Mouse (Mus musculus) midbrain, postnatal 0 days (tissue): Measurements from ENCODE around the gene Iqcn. TPM values are rescaled to one million over a fixed set of nuclear protein-coding genes. Genes with fewer than 3 reads are reported as not detected.
A peak's percentile ranks its signal among the peaks of the same experiment; 100 is the strongest.

Experiments
- ATAC-seq: fragments of 200-750 bp; cut with Nextera tagmentation; 2 replicates; pipeline ENCODE4 v1.8.0; 2017; ENCODE audit warnings: moderate number of reproducible peaks, mild to moderate bottlenecking, moderate TSS enrichment, moderate library complexity; ENCODE audit not compliant: low FRiP score
- DNase-seq: peaks from one replicate; pipeline ENCODE4 v3.0.0-alpha.2; 2015; ENCODE audit warnings: low spot score
- H3K27ac ChIP-seq: fragments of 300-500 bp; sonication (generic); 2 replicates; pipeline ENCODE4 v1.5.1; 2014; ENCODE audit warnings: low read depth, mild to moderate bottlenecking, low read length, mixed read lengths
- H3K27me3 ChIP-seq: fragments of 300-500 bp; sonication (generic); 2 replicates; pipeline ENCODE4 v1.6.1; 2014; ENCODE audit warnings: low read length, control low read depth, mixed read lengths; ENCODE audit not compliant: insufficient read depth
- H3K36me3 ChIP-seq: fragments of 300-500 bp; sonication (generic); 2 replicates; pipeline ENCODE4 v1.6.1; 2014; ENCODE audit warnings: low read length, control low read depth, mixed read lengths; ENCODE audit not compliant: insufficient read depth
- H3K4me1 ChIP-seq: fragments of 300-500 bp; sonication (generic); 2 replicates; pipeline ENCODE4 v1.6.1; 2014; ENCODE audit warnings: mild to moderate bottlenecking, control low read depth, antibody characterized with exemption, low read length, mixed read lengths; ENCODE audit not compliant: insufficient read depth
- H3K4me2 ChIP-seq: fragments of 300-500 bp; sonication (generic); 2 replicates; pipeline ENCODE4 v1.6.1; 2014; ENCODE audit warnings: low read depth, mild to moderate bottlenecking, low read length, mixed read lengths; ENCODE audit not compliant: poor library complexity, severe bottlenecking
- H3K4me3 ChIP-seq: fragments of 300-500 bp; sonication (generic); 2 replicates; pipeline ENCODE4 v1.5.1; 2014; ENCODE audit warnings: low read depth, mild to moderate bottlenecking, low read length, moderate library complexity
- H3K9ac ChIP-seq: fragments of 300-500 bp; sonication (generic); replicated peaks from 2 replicates; pipeline ENCODE4 v1.6.1; 2014; ENCODE audit warnings: mild to moderate bottlenecking, low read length, moderate library complexity, mixed read lengths; ENCODE audit not compliant: poor library complexity, severe bottlenecking
- H3K9me3 ChIP-seq: fragments of 300-500 bp; sonication (generic); 2 replicates; pipeline ENCODE4 v1.6.1; 2016; ENCODE audit warnings: low read length, control low read depth
- CTCF ChIP-seq: IDR thresholded peaks from 2 replicates; pipeline ENCODE4 v1.5.1; 2016; ENCODE audit warnings: antibody characterized with exemption, mild to moderate bottlenecking
- WGBS: fragments of 180-500 bp; shearing (Covaris S2); extraction: QIAGEN DNeasy Blood & Tissue Kit; methylation state at CpG from one replicate; pipeline ENCODE4 v1.1.7; 2014; 5-methylcytosine and 5-hydroxymethylcytosine counted together
- polyA plus RNA-seq: library from polyadenylated mRNA; unstranded; fragments of >200 nt; fragmentation: Nextera tagmentation; extraction: Ambion mirVana; gene quantifications from 2 replicates; pipeline ENCODE4 v1.2.1, GENCODE M21; 2015
- total RNA-seq: library from RNA; depleted of rRNA; stranded (reverse); fragments of >200 nt; gene quantifications from 2 replicates; pipeline ENCODE4 v1.2.3, GENCODE M21; 2014

The Iqcn gene
- total and polyA plus RNA-seq, 2 experiments from 2014 or later: 0.06 to 0.22 TPM

DNA sequence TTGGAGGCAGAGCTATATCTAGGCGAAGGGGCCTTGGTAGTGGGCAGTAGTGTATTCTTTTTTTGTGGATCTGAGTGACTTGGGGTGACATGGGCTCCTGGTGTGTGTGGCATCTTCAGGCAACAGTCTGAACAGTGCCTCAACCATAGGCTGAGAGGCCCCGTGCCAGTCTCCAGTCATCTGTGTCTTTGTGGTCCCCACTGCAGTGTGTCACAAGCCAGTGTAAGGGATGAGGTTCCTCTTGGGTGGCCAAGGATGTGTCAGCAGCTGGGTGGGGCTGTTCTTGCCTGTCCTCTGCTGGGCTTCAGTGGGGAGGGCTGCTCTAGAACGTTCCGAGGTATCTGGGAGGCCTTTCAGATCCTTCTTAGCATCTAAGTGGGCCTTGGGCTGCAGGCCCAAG, 27.7 kb downstream of the Iqcn start:
- Histone ChIP-seq H3K9ac (no peak overlapping the region), H3K4me3 (no peak overlapping the region), H3K9me3 (no peaks in the 10 kb centered on the region), H3K36me3 (no peaks in the 10 kb centered on the region), H3K27me3 (peaks cover 14% of the 10 kb centered on the region), H3K4me1 (no peaks in the 10 kb centered on the region), H3K4me2 (no peak overlapping the region), H3K27ac (no peak overlapping the region)
- WGBS: 84% methylated on average over 4 of the region's 4 CpGs
- no peak for ATAC-seq
- no peak for DNase-seq
- TF ChIP-seq CTCF: no peak

DNA sequence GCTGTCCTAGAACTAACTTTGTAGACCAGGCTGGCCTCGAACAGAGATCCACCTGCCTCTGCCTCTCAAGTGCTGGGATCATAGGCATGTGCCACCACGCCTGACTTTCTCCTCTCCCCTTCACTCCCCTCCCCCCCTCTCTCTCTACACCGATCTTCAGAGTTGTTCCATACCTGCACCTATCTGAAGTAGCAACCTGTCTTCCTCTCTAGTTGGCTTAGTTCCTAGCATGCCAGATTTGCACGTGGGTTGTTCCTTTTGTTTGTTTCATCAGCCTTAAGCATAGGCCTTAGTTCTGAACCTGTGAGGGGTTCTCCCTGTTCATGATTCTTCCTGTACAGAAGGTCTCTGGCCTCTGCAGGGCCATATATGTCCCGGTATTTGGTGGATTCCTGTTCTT, 34.4 kb downstream of the Iqcn start:
- 61% methylated on average over 5 of the region's 5 CpGs for WGBS
- TF ChIP-seq CTCF: no peak
- ATAC-seq: no peak

GRCm38 (mm10) chr8:70738211-70738610, 35.0 kb downstream of the Iqcn start:
- DNase-seq (no peak), ATAC-seq (no peak)
- H3K27me3 ChIP-seq: peaks cover 11% of the 10 kb centered on the region
- H3K4me2 ChIP-seq: no peak overlapping the region
- no peaks in the 10 kb centered on the region; the same call in 1 of the 2 replicates for H3K4me1 ChIP-seq
- no peak overlapping the region for H3K27ac ChIP-seq
- no peaks in the 10 kb centered on the region for H3K9me3 ChIP-seq
- H3K36me3 ChIP-seq: no peaks in the 10 kb centered on the region
- H3K4me3 ChIP-seq: no peak overlapping the region
- no peak for TF ChIP-seq CTCF
- 69% methylated on average over 3 of the region's 3 CpGs for WGBS
- H3K9ac ChIP-seq: no peak overlapping the region

More for the DNA sequence above, 34.4 kb downstream of the Iqcn start:
- Histone ChIP-seq H3K27ac (no peak overlapping the region), H3K27me3 (peaks cover 7% of the 10 kb centered on the region), H3K9me3 (no peaks in the 10 kb centered on the region), H3K4me2 (no peak overlapping the region), H3K4me3 (no peak overlapping the region), H3K9ac (no peak overlapping the region), H3K4me1 (no peaks in the 10 kb centered on the region), H3K36me3 (no peaks in the 10 kb centered on the region)
- DNase-seq: no peak

GRCm38 (mm10) chr8:70741661-70742060, 38.4 kb downstream of the Iqcn start:
- no peak for DNase-seq
- 69% methylated on average over 5 of the region's 5 CpGs for WGBS
- Histone ChIP-seq H3K4me2 (no peak overlapping the region), H3K9ac (no peak overlapping the region), H3K27ac (no peak overlapping the region), H3K36me3 (no peaks in the 10 kb centered on the region), H3K9me3 (no peaks in the 10 kb centered on the region), H3K4me1 (peaks cover 4% of the 10 kb centered on the region; the same call in 1 of the 2 replicates), H3K4me3 (no peak overlapping the region), H3K27me3 (peaks cover 34% of the 10 kb centered on the region)
- no peak for ATAC-seq
- no peak for TF ChIP-seq CTCF

GRCm38 (mm10) chr8:70742176-70742575, 38.9 kb downstream of the Iqcn start:
- Histone ChIP-seq H3K4me3 (no peak overlapping the region), H3K4me1 (peaks cover 4% of the 10 kb centered on the region; the same call in 1 of the 2 replicates), H3K9ac (no peak overlapping the region), H3K27ac (no peak overlapping the region), H3K4me2 (no peak overlapping the region), H3K9me3 (no peaks in the 10 kb centered on the region), H3K36me3 (no peaks in the 10 kb centered on the region), H3K27me3 (peaks cover 37% of the 10 kb centered on the region)
- WGBS: 76% methylated on average over 11 of the region's 11 CpGs
- no peak for TF ChIP-seq CTCF
- DNase-seq (no peak), ATAC-seq (no peak)

- Histone ChIP-seq H3K9me3 (no peaks in the 10 kb centered on the region), H3K9ac (0 out of 2 replicates have a peak overlapping the region, but pooled peaks have one; percentile 0), H3K4me1 (peaks cover 4% of the 10 kb centered on the region; the same call in 1 of the 2 replicates), H3K4me2 (peak overlapping the region; percentile 49), H3K36me3 (no peaks in the 10 kb centered on the region), H3K27ac (no peak overlapping the region), H3K27me3 (peaks cover 41% of the 10 kb centered on the region), H3K4me3 (peak overlapping the region; percentile 31; the same call in 1 of the 2 replicates)
- WGBS: 3% methylated on average over 34 of the region's 38 CpGs
- TF ChIP-seq CTCF: no peak
- DNase-seq (no peak), ATAC-seq (peak; percentile 18; the same call in 1 of the 2 replicates)
Observed at GRCm38 (mm10) chr8:70742981-70743655, 39.9 kb downstream of the Iqcn start.
